Mouse (Mus musculus): Measurements from ENCODE around the gene Uroc1.

Uroc1 gene

GRCm38 (mm10) chr6:90332561-90333425, at the start of gene Uroc1:
Gene Uroc1 (plus strand): TSS chr6:90333284.
- DNase-seq (ENCODE audit: low read depth, low spot score): no peak

DNA sequence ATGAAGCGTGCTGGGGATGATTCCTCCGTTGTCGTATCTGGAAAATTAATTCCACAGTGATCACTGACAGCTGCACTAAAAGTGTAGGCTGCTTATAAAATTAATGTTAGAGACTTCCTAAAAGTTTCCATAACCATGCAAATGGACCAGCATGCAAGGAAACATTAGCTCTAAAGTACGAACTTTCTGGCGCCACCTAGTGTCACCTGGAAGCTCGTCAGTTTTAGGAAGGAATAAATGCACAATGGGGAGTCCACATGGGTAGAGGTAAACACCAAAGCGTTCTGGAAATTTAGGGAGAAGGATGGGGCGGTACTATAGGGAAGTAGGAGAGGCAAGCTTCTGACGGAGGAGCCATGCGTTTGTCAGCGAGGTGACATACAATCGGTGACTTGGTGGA, 44.8 kb upstream of the Uroc1 start:
- peak; percentile 64 for DNase-seq (ENCODE audit: low read depth, low spot score)

DNA sequence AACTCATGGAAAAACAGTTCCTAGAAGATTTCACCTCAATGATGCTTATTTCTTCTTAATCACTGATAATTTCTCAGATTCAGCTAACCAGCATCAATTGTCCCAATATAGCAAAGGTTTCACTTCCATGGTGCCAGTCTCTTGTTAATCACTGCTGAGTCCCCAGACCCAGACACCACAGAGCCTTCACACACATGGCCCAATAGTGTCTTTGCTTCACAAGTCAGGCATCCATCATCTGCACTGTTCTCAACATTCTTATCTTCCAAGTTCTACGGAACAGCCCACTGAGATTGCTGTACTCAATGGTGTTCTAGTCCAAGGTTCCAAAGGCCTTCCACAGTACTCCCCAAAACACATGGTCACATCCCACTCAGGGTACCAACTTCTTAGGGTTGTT, 32.2 kb upstream of the Uroc1 start, which contains the start of gene BC048671:
BC048671 (plus strand) TSS at position 301 of the 400 bp plus-strand sequence.
- DNase-seq (ENCODE audit: low read depth, low spot score): no peak

DNA sequence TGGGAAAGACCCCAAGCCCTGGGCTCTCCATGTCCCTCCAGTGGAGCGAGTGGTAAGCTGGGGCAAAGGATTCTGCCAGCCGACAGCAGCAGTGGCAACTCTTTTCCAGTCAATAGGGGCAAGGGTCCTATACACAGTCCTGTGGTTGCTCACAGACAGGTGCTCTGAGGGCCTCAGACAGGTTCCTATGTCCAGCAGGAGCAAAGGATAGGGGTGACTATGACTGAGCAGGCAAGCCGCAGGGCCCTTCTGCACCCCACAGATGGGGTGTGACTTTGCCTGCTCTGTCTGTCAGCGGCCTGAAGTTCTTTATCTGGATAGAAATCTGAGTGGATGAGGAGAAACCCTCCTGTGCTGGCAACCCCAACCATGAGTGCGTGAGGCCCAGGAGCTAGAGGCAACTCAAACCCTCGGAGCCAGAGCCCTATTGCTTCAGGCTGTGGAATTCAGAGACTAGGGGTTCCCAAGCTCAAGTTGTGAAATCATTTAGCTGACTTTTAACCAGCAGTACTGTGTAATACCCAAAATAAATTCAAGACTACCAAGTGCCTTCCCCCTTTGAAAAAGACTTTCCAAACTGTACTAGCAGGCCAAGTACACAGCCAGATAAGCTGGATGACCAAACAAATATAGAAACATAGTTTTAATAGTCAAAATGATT, 26.6 kb upstream of the Uroc1 start:
- no peak for DNase-seq (ENCODE audit: low read depth, low spot score)

GRCm38 (mm10) chr6:90308839-90309778, 24.0 kb upstream of the Uroc1 start:
- DNase-seq (ENCODE audit: low read depth, low spot score): peak; percentile 29

DNA sequence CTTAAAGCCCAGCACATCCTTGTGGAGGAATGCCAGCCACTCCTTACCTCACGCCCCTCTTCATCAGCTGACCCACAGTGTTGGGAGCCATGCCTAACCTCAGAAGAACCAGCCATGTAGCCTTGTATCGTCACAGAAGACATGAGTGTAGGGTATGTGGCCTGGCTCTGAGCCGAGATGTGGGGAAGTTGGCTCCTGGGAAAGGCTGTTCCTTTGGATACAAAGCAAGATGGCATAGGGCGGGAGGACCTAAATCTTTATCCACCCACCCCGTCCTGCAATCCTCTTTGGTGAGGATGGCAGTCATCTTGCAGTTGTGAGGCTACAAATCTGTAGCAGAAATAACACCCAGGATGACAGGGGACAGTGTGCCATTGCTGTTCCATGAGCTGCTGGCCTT, 17.1 kb upstream of the Uroc1 start:
- DNase-seq (ENCODE audit: low read depth, low spot score): no peak

DNA sequence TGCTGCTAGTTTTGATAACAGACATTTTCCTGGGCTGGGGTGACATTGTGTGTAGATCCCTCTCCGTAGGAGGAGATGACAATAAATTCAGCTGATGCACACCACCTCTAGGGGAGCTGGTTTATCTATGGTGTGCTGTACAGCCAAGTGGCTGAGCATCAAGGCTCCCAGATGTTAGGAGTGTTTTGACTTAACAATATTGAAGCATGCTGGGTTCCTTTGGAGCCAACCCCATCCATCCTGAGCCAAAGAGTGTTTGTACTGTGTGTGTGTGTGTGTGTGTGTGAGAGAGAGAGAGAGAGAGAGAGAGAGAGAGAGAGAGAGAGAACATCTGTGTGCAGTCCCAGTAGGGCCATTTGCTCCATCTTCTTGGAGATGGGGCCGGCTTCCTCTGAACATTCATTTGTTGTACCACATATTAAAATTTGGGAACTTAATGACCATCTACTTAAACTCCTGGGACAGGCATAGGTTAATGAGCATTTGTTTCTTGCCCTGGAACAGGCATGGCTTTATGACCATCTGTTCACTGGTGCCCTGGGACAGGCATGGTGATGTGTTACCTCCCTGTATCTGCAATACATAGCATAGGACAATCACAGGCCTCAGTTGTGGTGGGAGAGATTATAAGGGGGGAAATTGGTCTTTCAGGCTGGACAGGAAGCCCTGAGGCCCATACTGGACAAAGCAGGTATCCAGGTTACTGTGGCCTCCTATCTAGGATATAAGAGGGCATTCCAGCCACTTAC, 15.4 kb upstream of the Uroc1 start:
- no peak for DNase-seq (ENCODE audit: low read depth, low spot score)

GRCm38 (mm10) chr6:90319019-90319418, 14.1 kb upstream of the Uroc1 start:
- DNase-seq (ENCODE audit: low read depth, low spot score): no peak

- no peak for DNase-seq (ENCODE audit: low read depth, low spot score)
Measured at GRCm38 (mm10) chr6:90319475-90320191, 13.5 kb upstream of the Uroc1 start.

GRCm38 (mm10) chr6:90320429-90320828, 12.7 kb upstream of the Uroc1 start:
- no peak for DNase-seq (ENCODE audit: low read depth, low spot score)

- DNase-seq (ENCODE audit: low read depth, low spot score): no peak
Measured at GRCm38 (mm10) chr6:90321811-90322210, 11.3 kb upstream of the Uroc1 start.

DNA sequence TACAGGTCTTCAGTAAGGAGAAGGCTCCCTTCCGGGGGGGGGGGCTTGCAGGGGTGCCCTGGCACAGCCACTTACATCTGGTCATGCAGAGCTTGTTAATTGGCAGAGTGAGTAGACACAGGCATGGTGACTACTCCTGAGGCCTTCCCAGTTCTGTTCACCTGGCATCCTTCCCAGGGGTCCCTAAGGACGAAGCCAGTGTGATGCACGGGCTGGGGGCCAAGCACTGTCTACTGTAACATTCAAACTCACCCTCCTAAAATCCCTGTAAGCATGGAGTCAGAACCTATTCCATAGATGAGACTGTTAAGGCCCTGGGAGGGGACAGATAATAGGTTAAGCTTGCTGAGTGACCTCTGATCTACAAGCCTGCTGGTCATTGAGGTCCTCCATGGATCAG, 9.1 kb upstream of the Uroc1 start:
- DNase-seq (ENCODE audit: low read depth, low spot score): no peak

GRCm38 (mm10) chr6:90324463-90324862, 8.6 kb upstream of the Uroc1 start:
- no peak for DNase-seq (ENCODE audit: low read depth, low spot score)

DNA sequence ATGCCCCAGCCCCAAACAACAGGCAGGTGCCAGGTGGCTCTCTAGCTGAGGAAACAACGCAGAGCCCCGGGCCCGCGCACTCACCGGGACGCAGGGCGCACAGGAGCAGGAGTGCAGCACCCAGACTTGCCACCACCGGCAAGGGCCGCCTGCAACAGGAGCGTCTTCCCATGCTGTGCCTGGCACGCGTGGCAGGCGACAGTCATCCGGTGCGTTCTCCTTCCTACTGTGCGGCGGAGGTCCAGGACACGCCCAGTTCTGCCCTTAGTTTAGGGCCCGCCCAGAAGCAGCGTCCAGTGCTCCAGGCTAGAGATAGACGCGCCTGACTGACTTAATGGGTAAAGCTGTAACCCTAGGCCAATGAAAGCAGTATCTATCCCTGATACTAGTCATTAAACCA, 8.1 kb upstream of the Uroc1 start, which contains the start of gene Chst13:
Chst13 (minus strand) TSS at position 195 of the 400 bp plus-strand sequence.
- DNase-seq (ENCODE audit: low read depth, low spot score): peak; percentile 58

DNA sequence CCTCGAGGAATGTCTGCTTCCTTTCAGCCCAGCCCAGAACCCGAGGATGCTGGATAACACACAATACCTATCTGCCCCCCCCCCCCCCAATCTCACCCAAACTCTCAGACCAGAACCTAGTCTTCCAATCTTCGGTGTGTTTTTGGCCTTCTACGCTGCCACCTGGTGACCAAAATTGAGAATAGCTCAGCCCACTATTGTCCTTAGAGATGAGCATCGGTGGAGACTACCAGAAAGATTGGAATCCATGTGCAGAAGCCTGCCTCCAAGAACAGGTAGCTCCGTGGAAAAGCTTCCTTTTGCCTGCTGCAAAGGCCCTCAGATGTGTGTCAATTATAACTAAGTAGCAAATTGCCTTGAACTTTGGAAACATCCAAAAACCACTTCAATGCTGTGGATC, 5.4 kb upstream of the Uroc1 start:
- peak; percentile 42 for DNase-seq (ENCODE audit: low read depth, low spot score)

GRCm38 (mm10) chr6:90329953-90330352, 3.1 kb upstream of the Uroc1 start:
- DNase-seq (ENCODE audit: low read depth, low spot score): no peak

DNA sequence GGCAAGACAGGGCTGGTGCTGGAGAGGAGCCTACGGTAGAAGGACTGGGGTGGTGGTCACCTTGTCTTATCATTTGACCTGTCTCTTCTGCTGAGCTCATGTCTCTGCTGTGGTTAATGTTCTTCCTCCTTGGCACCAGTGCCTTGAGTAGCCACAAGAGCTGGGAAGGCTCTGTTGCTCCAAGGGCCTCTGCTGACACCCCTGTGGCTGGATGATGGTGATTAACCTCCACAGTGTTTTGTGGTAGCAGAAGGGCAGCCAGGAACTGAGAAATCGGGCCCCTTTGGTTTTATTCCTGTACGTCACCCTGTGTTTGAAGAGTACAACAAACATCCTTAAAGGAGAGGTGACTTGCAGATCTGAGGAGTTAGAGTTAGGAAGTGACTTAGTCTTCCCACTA, 1.2 kb downstream of the Uroc1 start:
- DNase-seq (ENCODE audit: low read depth, low spot score): no peak

DNA sequence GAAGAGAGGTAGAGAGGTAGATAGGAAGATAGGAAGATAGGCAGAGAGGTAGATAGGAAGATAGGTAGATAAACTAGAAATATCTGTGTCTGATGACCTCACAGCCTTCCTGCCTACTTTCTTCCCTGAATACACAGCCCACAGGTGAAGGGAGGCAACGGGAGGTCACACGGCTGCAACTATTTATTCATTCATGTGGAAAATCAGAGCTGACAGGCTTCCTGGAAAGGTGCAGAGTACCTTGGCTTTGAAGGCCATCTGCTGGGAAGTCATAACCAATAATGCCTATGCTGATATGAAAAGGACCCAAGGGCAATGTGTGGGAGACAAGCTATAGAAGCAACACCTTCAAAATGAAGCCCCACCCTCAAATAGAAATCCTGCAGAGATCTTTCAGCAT, 9.3 kb downstream of the Uroc1 start:
- DNase-seq (ENCODE audit: low read depth, low spot score): no peak

DNA sequence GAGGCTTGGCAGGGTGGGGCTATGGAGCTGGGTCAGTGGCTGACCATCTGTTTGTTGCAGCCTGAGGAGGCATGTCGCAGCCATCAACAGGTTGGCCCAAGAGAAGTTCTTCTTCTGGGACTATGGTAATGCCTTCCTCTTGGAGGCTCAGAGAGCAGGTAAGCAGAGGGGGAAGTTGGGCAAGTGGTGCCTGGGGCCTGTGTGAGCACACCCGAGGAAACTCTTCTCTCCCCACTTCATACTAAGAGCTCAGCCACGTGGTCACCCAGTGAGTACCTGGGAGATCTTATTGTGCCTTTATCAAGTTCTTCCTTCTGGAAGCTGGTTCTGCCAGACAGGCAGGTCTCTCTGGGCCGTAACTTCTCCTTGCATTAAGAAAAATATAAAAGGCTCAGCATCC, 14.1 kb downstream of the Uroc1 start:
- DNase-seq (ENCODE audit: low read depth, low spot score): no peak

DNA sequence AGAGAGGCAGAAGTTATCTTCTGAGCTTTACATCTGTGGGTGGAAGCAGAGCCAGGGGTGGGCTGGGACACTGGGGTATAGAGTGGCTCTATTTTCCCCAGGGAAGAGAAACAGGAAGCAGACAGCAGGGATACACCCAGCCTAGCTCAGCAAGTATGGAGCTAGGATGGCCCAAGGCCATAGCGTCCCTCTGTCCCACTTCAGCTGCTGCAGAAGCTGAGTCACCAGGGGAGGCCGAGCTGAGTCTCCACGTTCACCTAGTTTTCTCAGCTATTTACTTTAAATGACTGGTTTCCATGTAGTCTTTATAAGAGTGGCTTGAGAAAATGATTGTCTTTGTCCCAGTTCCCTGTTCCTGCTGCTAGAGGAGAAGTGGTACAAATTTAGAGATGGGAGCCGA, 15.4 kb downstream of the Uroc1 start:
- no peak for DNase-seq (ENCODE audit: low read depth, low spot score)
